Mouse (Mus musculus) heart, postnatal 0 days (tissue): ENCODE results near the gene Nup62.

Source experiments
- CTCF ChIP-seq: IDR thresholded peaks from 2 replicates; pipeline ENCODE4 v1.5.1; 2016; ENCODE audit warnings: antibody characterized with exemption, control low read depth, low read depth
- EP300 ChIP-seq: IDR thresholded peaks from 2 replicates; pipeline ENCODE4 v1.6.1; 2016; ENCODE audit warnings: antibody characterized with exemption, low read depth

GRCm38 (mm10) chr7:44862434-44862833, 46.5 kb downstream of the Nup62 start:
- TF ChIP-seq CTCF (no peak), EP300 (no peak)
